In the genomic region with DNA sequence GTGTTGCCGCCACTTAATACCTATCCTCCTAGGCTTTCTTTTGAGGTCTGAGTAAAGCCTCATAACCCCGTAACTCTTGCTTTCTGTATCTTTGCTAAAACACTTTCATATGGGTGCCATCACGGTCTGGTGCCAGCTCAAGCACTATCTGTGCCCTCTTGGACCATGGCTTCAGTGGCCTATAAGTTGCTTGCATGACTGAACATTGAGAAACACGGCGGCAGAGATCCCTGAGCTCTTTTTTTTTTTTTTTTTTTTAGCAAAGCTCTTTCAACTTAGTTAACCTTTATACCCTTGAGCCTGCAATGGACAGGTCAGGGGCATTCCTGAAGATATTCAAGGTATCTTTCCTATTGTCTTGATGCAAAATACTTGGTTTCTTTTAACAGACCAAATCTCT, we compare ENCODE assay signal across 18 mouse cellular contexts.
A peak's percentile ranks its signal among the peaks of the same experiment; 100 is the strongest.
DNase-seq lines count a peak whose midpoint lies in the region; ATAC-seq lines count a peak whose summit lies in the region.
"Had no signal": no experiment of that assay in that cellular context is flagged by ENCODE, and none has a peak within 500 bp of the region (broad histone marks: within the 10 kb centered on the region; RNA-seq: fewer than 3 reads in every experiment).

No protein-coding gene starts in this region.

- DNase-seq in kidney, adult 18-20 months = peak; percentile 21
- DNase-seq in ZHBTc4 (ENCODE audit: low read depth, low spot score) = peak; percentile 8
- DNase-seq in kidney, postnatal 10 days = peak; percentile 4
- no peak for DNase-seq in thymus, postnatal 14 days
- no peak for DNase-seq in urinary bladder, adult 18-20 months (ENCODE audit: low spot score in 2 of 2)
- no peak for DNase-seq in frontal cortex, adult 2 months (ENCODE audit: extremely low spot score in 1 of 2, low spot score in 1 of 2)
- DNase-seq: adrenal gland, postnatal 10 days; cerebellum, adult 18-20 months; cerebellum, adult 9-11 months; cerebellum, postnatal 36 days; gastrocnemius, postnatal 25 days; heart, postnatal 36 days had no signal

- 87% methylated on average over 5 of the region's 5 CpGs for WGBS in kidney, embryonic 15.5 days

- H3K4me1 ChIP-seq in kidney, embryonic 15.5 days = no peaks in the 10 kb centered on the region
- H3K4me1 ChIP-seq: embryonic facial prominence, embryonic 13.5 days; forebrain, embryonic 12.5 days; heart, embryonic 13.5 days; hindbrain, embryonic 15.5 days had no signal

- H3K27ac ChIP-seq in kidney, embryonic 15.5 days = no peak overlapping the region
- H3K27ac ChIP-seq: embryonic facial prominence, embryonic 13.5 days; forebrain, embryonic 12.5 days; heart, embryonic 13.5 days; hindbrain, embryonic 15.5 days had no signal

- no peak overlapping the region for H3K9ac ChIP-seq in kidney, embryonic 15.5 days
- H3K9ac ChIP-seq: embryonic facial prominence, embryonic 13.5 days; forebrain, embryonic 12.5 days; heart, embryonic 13.5 days; hindbrain, embryonic 15.5 days had no signal

- no peak overlapping the region for H3K4me2 ChIP-seq in kidney, embryonic 15.5 days
- H3K4me2 ChIP-seq: embryonic facial prominence, embryonic 13.5 days; forebrain, embryonic 12.5 days; heart, embryonic 13.5 days; hindbrain, embryonic 15.5 days had no signal

- H3K9me3 ChIP-seq in kidney, embryonic 15.5 days (replicated peaks) = no peaks in the 10 kb centered on the region
- H3K9me3 ChIP-seq: embryonic facial prominence, embryonic 13.5 days; forebrain, embryonic 12.5 days; heart, embryonic 13.5 days; hindbrain, embryonic 15.5 days had no signal

- peaks cover 16% of the 10 kb centered on the region for H3K27me3 ChIP-seq in kidney, embryonic 15.5 days
- H3K27me3 ChIP-seq: heart, embryonic 13.5 days; hindbrain, embryonic 15.5 days had no signal

- H3K4me3 ChIP-seq in kidney, embryonic 15.5 days (replicated peaks) = no peak overlapping the region
- H3K4me3 ChIP-seq: embryonic facial prominence, embryonic 13.5 days; forebrain, embryonic 12.5 days; heart, embryonic 13.5 days; hindbrain, embryonic 15.5 days had no signal

- H3K36me3 ChIP-seq in kidney, embryonic 15.5 days = no peaks in the 10 kb centered on the region
- H3K36me3 ChIP-seq: embryonic facial prominence, embryonic 13.5 days; forebrain, embryonic 12.5 days; heart, embryonic 13.5 days; hindbrain, embryonic 15.5 days had no signal

- ATAC-seq in kidney, embryonic 15.5 days (replicated peaks; ENCODE audit: low FRiP score) = no peak
- ATAC-seq: forebrain, embryonic 16.5 days had no signal

Comparison
In these comparisons a context has a peak if more than half of its experiments do, and no peak if none do; other contexts are left out.
1. DNase-seq: peak in kidney, adult 18-20 months (single experiment), ZHBTc4 (single experiment) and kidney, postnatal 10 days (single experiment); none in thymus, postnatal 14 days (single experiment), urinary bladder, adult 18-20 months (0 of 2) and frontal cortex, adult 2 months (0 of 2).